Mouse (Mus musculus): Measurements from ENCODE around the gene Cirbp.

DNA sequence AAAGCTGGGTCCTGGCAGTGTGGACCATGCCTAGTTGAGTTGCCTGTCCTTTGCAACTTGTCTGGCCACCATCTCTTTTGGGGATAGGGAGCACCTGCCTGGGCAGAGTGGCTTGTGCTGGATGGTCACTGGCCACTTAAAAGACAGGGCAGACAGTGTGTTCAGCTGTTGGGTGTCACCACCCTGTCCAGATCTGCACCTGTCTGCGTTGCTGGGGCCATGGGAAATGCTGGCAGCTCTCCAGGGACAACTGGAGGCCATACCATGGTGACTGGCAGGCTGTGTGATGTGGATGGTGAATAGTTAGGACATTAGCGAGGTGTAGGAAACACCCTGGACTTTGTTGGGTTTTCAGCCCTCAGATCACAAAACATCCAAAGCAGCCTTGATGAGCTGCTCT is 45.6 kb upstream of the Cirbp start:
- TF ChIP-seq POLR2A (IDR thresholded peaks at IDR 0.05; ENCODE audit: control insufficient read depth, extremely low read depth, insufficient read depth, low read length, poor library complexity) (no peak), CTCF (IDR thresholded peaks at IDR 0.05; ENCODE audit: borderline replicate concordance, control insufficient read depth, extremely low read depth, insufficient read depth, low read length, poor library complexity) (no peak)
